Mouse (Mus musculus) megakaryocyte, embryonic 14.5 days (primary cell): ENCODE measurements at regions not wholly inside any gene's neighbourhood (a gene's known extent, or its start where the extent isn't known, plus 50 kb on each side); places are given as distances from the start of the nearest gene placed in this dataset.

Source experiments
- FLI1 ChIP-seq: IDR thresholded peaks from 2 replicates; pipeline ENCODE4 v1.6.1; 2012; ENCODE audit warnings: low read length, inconsistent platforms, mixed read lengths
- GATA1 ChIP-seq: IDR thresholded peaks from 3 replicates; pipeline ENCODE4 v1.6.1; 2012; ENCODE audit warnings: mixed read lengths, low read length, inconsistent platforms, borderline replicate concordance

DNA sequence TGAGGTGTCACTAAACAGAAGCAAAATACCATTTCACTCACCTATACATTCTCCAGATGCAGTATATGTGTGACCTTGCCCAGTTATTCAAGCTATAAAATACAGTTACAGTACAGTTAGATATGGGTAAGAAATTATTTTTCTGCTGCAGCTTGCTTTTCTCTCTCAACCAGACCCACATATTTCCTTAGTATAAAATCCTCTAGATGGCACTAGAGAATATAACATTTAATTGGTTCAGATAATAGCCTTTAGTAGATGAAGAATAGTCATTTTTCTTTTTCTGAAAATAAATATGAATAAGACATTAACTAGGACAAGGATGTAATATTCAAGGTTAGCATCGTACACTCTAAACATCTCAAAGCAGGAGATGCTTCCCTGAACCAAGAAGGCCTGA lies 441.0 kb downstream of the Stim2 start:
- TF ChIP-seq GATA1 = no peak
- TF ChIP-seq FLI1 = no peak
